In genomic region chr15:87188816-87189455, GRCm38 (mm10) we compare ENCODE assay signal across 14 mouse cellular contexts.
DNase-seq lines count a peak whose midpoint lies in the region; ATAC-seq and TF ChIP-seq lines count a peak whose summit lies in the region.
"Had no signal": no experiment of that assay in that cellular context is flagged by ENCODE, and none has a peak within 500 bp of the region (broad histone marks: within the 10 kb centered on the region; RNA-seq: fewer than 3 reads in every experiment).

No protein-coding gene starts in this region.

- H3K4me1 ChIP-seq in hindbrain, postnatal 0 days (ENCODE audit: insufficient read depth, low read length), result no peaks in the 10 kb centered on the region
- no peaks in the 10 kb centered on the region for H3K4me1 ChIP-seq in hindbrain, embryonic 12.5 days
- H3K4me1 ChIP-seq in lung, embryonic 14.5 days (ENCODE audit: insufficient read depth), result no peaks in the 10 kb centered on the region
- H3K4me1 ChIP-seq: heart, embryonic 13.5 days; liver, embryonic 13.5 days had no signal

- peak; percentile 67 for TF ChIP-seq CTCF in hindbrain, postnatal 0 days (IDR thresholded peaks at IDR 0.05; ENCODE audit: low read depth)
- TF ChIP-seq CTCF in lung, embryonic 14.5 days (IDR thresholded peaks at IDR 0.05; ENCODE audit: low read depth), result peak; percentile 58

- H3K36me3 ChIP-seq in hindbrain, postnatal 0 days (ENCODE audit: insufficient read depth, low read length), result no peaks in the 10 kb centered on the region
- H3K36me3 ChIP-seq in hindbrain, embryonic 12.5 days, result no peaks in the 10 kb centered on the region
- no peaks in the 10 kb centered on the region for H3K36me3 ChIP-seq in lung, embryonic 14.5 days (ENCODE audit: insufficient read depth)
- H3K36me3 ChIP-seq: heart, embryonic 13.5 days; liver, embryonic 13.5 days had no signal

- 51% methylated on average over 9 of the region's 9 CpGs for WGBS in hindbrain, postnatal 0 days
- 74% methylated on average over 9 of the region's 9 CpGs for WGBS in hindbrain, embryonic 12.5 days
- 68% methylated on average over 9 of the region's 9 CpGs for WGBS in lung, embryonic 14.5 days

- no peak overlapping the region for H3K4me3 ChIP-seq in hindbrain, postnatal 0 days (ENCODE audit: low read length)
- H3K4me3 ChIP-seq in hindbrain, embryonic 12.5 days, result no peak overlapping the region
- H3K4me3 ChIP-seq in lung, embryonic 14.5 days (ENCODE audit: low read depth, low read length), result no peak overlapping the region
- H3K4me3 ChIP-seq: heart, embryonic 13.5 days; liver, embryonic 13.5 days had no signal

- no peaks in the 10 kb centered on the region for H3K27me3 ChIP-seq in hindbrain, postnatal 0 days (ENCODE audit: insufficient read depth, low read length)
- H3K27me3 ChIP-seq in hindbrain, embryonic 12.5 days, result no peaks in the 10 kb centered on the region
- H3K27me3 ChIP-seq in lung, embryonic 14.5 days (ENCODE audit: insufficient read depth, low read length), result no peaks in the 10 kb centered on the region
- H3K27me3 ChIP-seq: heart, embryonic 13.5 days; liver, embryonic 13.5 days had no signal

- no peak overlapping the region for H3K27ac ChIP-seq in hindbrain, postnatal 0 days
- no peak overlapping the region for H3K27ac ChIP-seq in hindbrain, embryonic 12.5 days
- H3K27ac ChIP-seq in lung, embryonic 14.5 days (ENCODE audit: low read depth), result no peak overlapping the region
- H3K27ac ChIP-seq: heart, embryonic 13.5 days; hindbrain, embryonic 14.5 days; liver, embryonic 13.5 days had no signal

- DNase-seq in hindbrain, postnatal 0 days (ENCODE audit: low spot score), result peak; percentile 30
- DNase-seq in lung, embryonic 14.5 days, result no peak
- DNase-seq in lung, postnatal 4 days, result no peak
- DNase-seq in Muller cell, postnatal 12 days (ENCODE audit: inconsistent ontology term), result peak; percentile 54
- peak; percentile 86 for DNase-seq in retina, postnatal 1 day
- DNase-seq in frontal cortex, postnatal 25 days (ENCODE audit: low spot score in 2 of 2), result no peak
- DNase-seq: adrenal gland, postnatal 14 days; gastrocnemius, postnatal 25 days; kidney, adult 8-10 months; liver, embryonic 13.5 days; right cerebral cortex, adult 18-20 months had no signal

- no peak overlapping the region for H3K4me2 ChIP-seq in hindbrain, postnatal 0 days (ENCODE audit: low read depth, low read length)
- no peak overlapping the region for H3K4me2 ChIP-seq in hindbrain, embryonic 12.5 days (replicated peaks)
- H3K4me2 ChIP-seq in lung, embryonic 14.5 days, result no peak overlapping the region
- H3K4me2 ChIP-seq: heart, embryonic 13.5 days; hindbrain, embryonic 14.5 days; liver, embryonic 13.5 days had no signal

- H3K9ac ChIP-seq in hindbrain, postnatal 0 days (replicated peaks; ENCODE audit: low read length), result no peak overlapping the region
- H3K9ac ChIP-seq in hindbrain, embryonic 12.5 days, result no peak overlapping the region
- H3K9ac ChIP-seq in lung, embryonic 14.5 days, result no peak overlapping the region
- H3K9ac ChIP-seq: heart, embryonic 13.5 days; hindbrain, embryonic 14.5 days; liver, embryonic 13.5 days had no signal

- no peak for ATAC-seq in hindbrain, postnatal 0 days
- no peak for ATAC-seq in hindbrain, embryonic 12.5 days (ENCODE audit: low FRiP score)
- ATAC-seq in lung, embryonic 14.5 days (ENCODE audit: insufficient read depth), result no peak

- no peaks in the 10 kb centered on the region for H3K9me3 ChIP-seq in hindbrain, postnatal 0 days (ENCODE audit: low read length)
- H3K9me3 ChIP-seq in hindbrain, embryonic 12.5 days (replicated peaks), result no peaks in the 10 kb centered on the region
- no peaks in the 10 kb centered on the region for H3K9me3 ChIP-seq in lung, embryonic 14.5 days (ENCODE audit: low read depth, low read length)
- H3K9me3 ChIP-seq: heart, embryonic 13.5 days had no signal

Comparison
In these comparisons a context has a peak if more than half of its experiments do, and no peak if none do; other contexts are left out.
1. DNase-seq: peak in hindbrain, postnatal 0 days (single experiment), Muller cell, postnatal 12 days (single experiment) and retina, postnatal 1 day (single experiment); none in lung, embryonic 14.5 days (single experiment), lung, postnatal 4 days (0 of 2) and frontal cortex, postnatal 25 days (0 of 2).